Mouse (Mus musculus): ENCODE results near the gene Syn3. TPM values are rescaled to one million over a fixed set of nuclear protein-coding genes. Genes with fewer than 3 reads are reported as not detected.
"Not testable (repeated sequence)": the region's sequence is repeated elsewhere in the genome, so short reads cannot be mapped to it uniquely, and the experiment has no call there.

The Syn3 gene
- polyA plus RNA-seq, 1 experiment from 2014 or later: 2.1 TPM

DNA sequence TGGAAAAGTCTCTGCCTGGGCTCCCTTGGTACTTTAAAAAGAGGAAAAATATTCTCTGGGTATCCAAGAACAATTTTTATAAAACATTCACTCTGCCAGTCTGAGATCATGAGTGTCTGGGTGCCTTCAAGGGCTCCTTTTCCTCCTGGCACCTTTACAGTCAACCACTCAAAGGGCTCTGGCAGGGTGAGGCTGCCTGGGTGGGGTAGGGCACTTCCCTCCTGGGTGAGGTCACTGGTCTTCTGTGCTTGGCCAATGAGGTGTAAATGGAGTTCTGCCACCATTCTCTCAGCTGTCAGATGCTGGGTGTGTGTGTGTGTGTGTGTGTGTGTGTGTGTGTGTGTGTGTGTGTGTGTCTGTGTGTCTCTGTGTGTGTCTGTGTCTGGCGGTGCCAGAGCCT lies 39.1 kb downstream of the Syn3 start:
- 50% methylated on average over 1 of the region's 1 CpGs for WGBS
- Histone ChIP-seq H3K36me3 (no peaks in the 10 kb centered on the region), H3K9me3 (no peaks in the 10 kb centered on the region), H3K4me1 (replicated peaks) (no peaks in the 10 kb centered on the region), H3K9ac (no peak overlapping the region), H3K4me2 (replicated peaks) (no peak overlapping the region), H3K27ac (no peak overlapping the region), H3K27me3 (replicated peaks) (no peaks in the 10 kb centered on the region), H3K4me3 (replicated peaks) (no peak overlapping the region)
- no peak for ATAC-seq

DNA sequence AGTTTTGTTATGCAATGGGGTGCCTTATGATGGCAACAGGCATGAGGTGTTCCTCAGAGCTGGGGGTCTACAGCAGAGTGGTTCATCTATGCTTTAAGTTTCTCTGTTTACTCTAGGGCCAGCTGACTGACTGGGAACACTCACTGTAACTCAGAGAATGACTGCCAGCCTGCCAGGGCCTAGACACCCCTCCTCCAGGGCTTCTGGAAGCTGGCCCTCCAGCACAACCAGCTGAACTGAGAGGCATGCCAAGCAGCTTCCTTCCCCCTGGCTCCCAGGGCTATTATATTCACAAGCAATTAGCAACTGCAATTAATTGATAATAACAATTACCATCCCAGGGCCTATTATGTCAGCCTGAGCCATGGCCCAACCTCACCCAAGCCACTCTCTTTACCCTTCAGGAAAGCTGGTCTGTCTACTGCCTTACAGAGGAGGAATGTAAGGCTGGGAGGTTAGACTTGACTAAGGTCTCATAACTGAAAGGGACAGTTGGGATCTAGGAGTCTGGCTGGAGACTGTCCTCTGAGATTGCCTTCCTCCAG lies 41.0 kb downstream of the Syn3 start:
- no peak overlapping the region for H3K4me2 ChIP-seq (replicated peaks)
- H3K27me3 ChIP-seq (replicated peaks): no peaks in the 10 kb centered on the region
- no peak overlapping the region for H3K9ac ChIP-seq
- H3K4me1 ChIP-seq (replicated peaks): no peaks in the 10 kb centered on the region
- H3K27ac ChIP-seq: no peak overlapping the region
- no peak overlapping the region for H3K4me3 ChIP-seq (replicated peaks)
- no peaks in the 10 kb centered on the region for H3K36me3 ChIP-seq
- ATAC-seq: no peak
- H3K9me3 ChIP-seq: no peaks in the 10 kb centered on the region

DNA sequence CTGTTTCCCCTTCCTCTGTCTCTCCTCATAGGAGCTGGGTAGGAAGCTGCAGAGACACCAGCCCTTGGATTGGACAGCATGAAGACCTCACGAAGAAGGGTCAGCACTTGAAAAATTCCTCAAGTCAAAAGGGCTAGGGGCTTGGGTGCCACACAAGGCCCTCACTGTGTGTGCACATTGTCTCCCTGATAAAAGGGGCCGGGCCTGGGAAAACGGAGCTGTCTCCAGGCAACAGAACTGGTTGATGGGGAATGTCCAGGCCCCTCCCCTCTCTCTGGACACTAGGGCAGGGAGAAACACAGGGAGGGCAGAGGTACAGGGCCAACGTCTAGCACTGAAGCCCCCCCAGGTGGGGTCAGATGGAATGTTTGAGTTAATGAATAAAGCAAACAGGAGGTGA lies 41.5 kb downstream of the Syn3 start:
- H3K4me2 ChIP-seq (replicated peaks): no peak overlapping the region

DNA sequence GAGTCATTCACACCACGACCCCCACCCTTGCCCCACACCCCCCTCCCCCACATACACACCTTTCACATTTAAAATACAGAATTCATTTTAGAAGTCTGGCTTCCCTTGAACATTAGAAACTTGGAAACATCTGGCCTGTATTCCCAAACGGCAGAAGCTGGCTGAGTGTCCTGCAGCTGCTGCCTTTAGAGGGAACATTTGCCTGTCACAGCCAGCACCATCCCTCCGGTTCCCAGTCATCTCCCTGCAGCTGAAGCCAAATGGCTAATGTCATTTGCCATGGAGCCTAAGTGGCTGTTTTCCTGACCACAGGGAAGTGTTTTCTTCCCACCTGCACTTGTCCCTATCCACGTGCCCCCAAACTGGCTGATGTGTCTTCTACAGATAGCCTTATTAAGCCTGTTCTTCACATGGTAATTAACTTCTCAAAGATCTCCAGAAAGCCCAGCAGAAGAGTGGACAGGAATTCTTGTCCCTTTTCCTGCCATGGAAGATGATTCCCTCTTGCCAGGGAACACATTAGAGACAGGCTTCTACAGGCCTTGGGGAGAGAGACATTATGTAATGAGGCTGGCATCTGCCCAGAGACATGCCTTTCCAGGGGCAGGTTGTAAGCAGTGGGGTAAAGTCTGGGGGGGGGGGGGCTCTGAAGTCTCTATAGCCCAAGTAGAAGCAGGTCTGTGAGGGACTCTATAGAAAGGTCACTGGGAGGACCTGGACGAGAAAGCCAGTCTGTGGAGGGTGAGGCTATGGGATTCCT lies 43.2 kb downstream of the Syn3 start:
- Histone ChIP-seq H3K9me3 (no peaks in the 10 kb centered on the region), H3K36me3 (no peaks in the 10 kb centered on the region)
- 64% methylated on average over 5 of the region's 5 CpGs for WGBS

More for the DNA sequence above, 41.5 kb downstream of the Syn3 start:
- Histone ChIP-seq H3K4me3 (replicated peaks) (no peak overlapping the region), H3K4me1 (replicated peaks) (no peaks in the 10 kb centered on the region), H3K27me3 (replicated peaks) (no peaks in the 10 kb centered on the region), H3K36me3 (no peaks in the 10 kb centered on the region), H3K27ac (no peak overlapping the region), H3K9me3 (no peaks in the 10 kb centered on the region), H3K9ac (no peak overlapping the region)
- ATAC-seq: 0 out of 2 replicates have a peak, but pooled peaks have one; percentile 26
- 24% methylated on average over 4 of the region's 4 CpGs for WGBS

DNA sequence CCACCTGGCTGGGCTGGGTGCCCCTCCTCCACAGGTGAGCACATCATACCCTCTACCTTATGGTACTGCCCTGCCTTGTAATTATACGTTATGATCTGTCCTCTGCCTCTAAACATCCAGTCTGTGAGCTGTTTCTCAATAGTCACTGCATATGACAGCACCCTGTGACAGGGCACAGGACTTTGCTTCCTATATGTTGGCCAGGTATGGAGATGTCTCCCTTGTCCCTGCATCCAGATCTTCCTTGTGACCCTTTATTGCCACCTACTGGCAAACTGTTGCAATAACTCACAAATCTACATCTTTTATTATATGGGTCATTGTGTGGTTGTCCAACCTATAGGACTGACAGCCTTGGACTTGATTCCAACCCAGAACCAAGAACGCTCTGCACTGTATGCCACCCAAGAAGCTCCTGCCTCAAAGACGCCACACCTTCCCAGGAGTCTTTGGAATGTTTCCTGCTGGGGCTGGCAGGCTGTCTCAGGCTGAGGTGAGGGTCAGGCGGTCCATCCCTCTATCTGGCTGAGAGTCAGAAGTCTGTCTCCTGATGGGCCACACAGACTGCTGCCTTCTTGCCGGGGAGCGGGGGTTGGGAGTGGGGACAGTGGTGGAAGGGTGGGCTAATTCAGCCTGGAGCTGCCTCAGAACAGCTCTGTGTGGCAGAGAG lies 46.2 kb downstream of the Syn3 start:
- peak; percentile 85 for ATAC-seq
- no peaks in the 10 kb centered on the region for H3K9me3 ChIP-seq
- no peaks in the 10 kb centered on the region for H3K4me1 ChIP-seq (replicated peaks)
- no peak overlapping the region for H3K27ac ChIP-seq
- H3K4me3 ChIP-seq (replicated peaks): no peak overlapping the region
- no peaks in the 10 kb centered on the region for H3K27me3 ChIP-seq (replicated peaks)
- no peak overlapping the region for H3K9ac ChIP-seq
- no peak overlapping the region for H3K4me2 ChIP-seq (replicated peaks)
- no peaks in the 10 kb centered on the region for H3K36me3 ChIP-seq
- WGBS: 39% methylated on average over 6 of the region's 6 CpGs

More for the DNA sequence above, 43.2 kb downstream of the Syn3 start:
- no peak for ATAC-seq
- H3K4me2 ChIP-seq (replicated peaks): no peak overlapping the region
- H3K9ac ChIP-seq: no peak overlapping the region
- H3K4me1 ChIP-seq (replicated peaks): no peaks in the 10 kb centered on the region
- no peak overlapping the region for H3K4me3 ChIP-seq (replicated peaks)
- H3K27me3 ChIP-seq (replicated peaks): no peaks in the 10 kb centered on the region
- no peak overlapping the region for H3K27ac ChIP-seq

DNA sequence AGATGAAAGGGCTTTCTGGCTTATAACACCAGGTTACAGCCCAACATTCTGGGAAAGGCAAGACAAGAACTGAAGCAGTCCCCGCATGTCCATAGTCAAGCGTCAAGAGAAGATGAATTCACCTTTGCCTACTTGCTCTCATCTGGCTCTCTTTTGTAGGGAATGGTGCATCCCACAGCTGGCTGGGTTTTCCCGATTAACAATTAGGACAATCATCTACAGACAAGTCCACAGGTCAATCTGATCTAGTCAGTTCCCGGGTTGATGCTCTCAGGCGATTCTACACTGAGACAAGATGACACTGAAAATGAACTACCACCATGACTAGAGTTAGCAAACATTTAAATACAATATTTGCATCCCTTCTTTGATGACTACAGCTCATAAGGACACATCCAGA lies 47.4 kb downstream of the Syn3 start:
- no peak overlapping the region for H3K9ac ChIP-seq
- H3K27me3 ChIP-seq (replicated peaks): no peaks in the 10 kb centered on the region
- no peak for ATAC-seq
- no peak overlapping the region for H3K27ac ChIP-seq
- no peaks in the 10 kb centered on the region for H3K4me1 ChIP-seq (replicated peaks)
- no peak overlapping the region for H3K4me2 ChIP-seq (replicated peaks)
- H3K36me3 ChIP-seq: no peaks in the 10 kb centered on the region
- no peaks in the 10 kb centered on the region for H3K9me3 ChIP-seq
- WGBS: 89% methylated on average over 5 of the region's 5 CpGs
- H3K4me3 ChIP-seq (replicated peaks): no peak overlapping the region

DNA sequence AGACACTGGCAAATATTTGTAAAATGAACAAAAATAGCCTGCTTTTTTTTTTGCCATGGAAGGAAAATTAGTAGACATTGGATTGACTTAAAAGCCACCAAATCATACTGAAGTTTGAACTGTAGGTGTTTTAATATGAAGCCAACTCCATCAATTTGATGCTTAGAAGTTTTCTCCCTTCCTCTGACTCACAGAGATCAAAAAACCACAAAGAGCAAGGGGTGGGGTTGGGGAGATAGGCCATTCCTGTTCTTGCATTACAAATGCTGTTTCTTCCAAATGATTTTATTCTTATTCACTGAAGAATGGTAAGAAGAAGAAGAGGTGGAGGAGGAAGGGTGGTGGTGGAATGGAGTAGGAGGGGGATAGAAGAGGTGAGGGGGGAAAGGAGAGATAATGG lies 52.0 kb downstream of the Syn3 start:
- Histone ChIP-seq H3K36me3 (no peaks in the 10 kb centered on the region), H3K9me3 (no peaks in the 10 kb centered on the region), H3K4me2 (replicated peaks) (no peak overlapping the region), H3K27me3 (replicated peaks) (no peaks in the 10 kb centered on the region), H3K27ac (no peak overlapping the region), H3K9ac (no peak overlapping the region), H3K4me1 (replicated peaks) (no peaks in the 10 kb centered on the region), H3K4me3 (replicated peaks) (no peak overlapping the region)
- no peak for ATAC-seq

DNA sequence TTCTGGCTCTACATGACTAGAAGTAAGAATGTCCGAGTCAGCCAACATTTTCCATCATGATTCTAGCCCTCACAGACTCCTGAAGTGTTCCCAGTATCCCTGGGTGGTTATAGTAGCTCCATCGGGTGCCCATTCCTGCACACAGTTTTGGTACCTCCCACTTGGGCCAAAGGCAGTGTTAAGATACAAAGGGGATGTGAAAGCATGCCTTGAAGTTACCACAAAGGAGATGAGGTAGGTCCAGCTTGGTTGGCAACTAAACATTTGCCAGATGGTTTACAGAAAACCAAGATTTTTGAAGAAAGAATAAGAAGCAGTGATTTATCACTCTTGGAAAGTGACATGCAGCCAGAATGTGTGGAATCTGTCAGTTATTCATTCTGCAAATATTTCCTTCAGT lies 53.5 kb downstream of the Syn3 start:
- Histone ChIP-seq H3K9me3 (no peaks in the 10 kb centered on the region), H3K4me2 (replicated peaks) (no peak overlapping the region), H3K4me1 (replicated peaks) (no peaks in the 10 kb centered on the region), H3K27ac (no peak overlapping the region), H3K9ac (no peak overlapping the region), H3K27me3 (replicated peaks) (no peaks in the 10 kb centered on the region), H3K36me3 (no peaks in the 10 kb centered on the region), H3K4me3 (replicated peaks) (no peak overlapping the region)
- no peak for ATAC-seq
- WGBS: 64% methylated on average over 2 of the region's 2 CpGs

DNA sequence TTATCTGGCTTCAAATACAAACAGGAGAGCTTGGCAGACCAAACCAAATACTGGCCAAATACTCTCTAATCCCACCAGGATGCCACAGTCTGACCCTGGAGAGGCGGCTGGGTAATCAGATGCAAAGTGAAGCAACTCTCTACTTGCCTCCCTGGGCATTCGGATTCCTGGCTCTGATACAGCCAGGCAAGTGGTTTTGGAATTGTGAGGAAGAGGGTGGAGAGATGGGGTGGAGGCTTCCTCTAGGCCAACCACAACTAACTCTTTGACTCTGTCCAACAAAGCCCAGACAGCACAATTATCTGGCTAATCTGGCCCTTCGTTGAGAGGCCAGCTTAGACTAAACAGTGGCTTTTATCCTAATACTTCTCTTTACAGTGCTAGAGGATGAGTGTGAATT lies 54.0 kb downstream of the Syn3 start:
- Histone ChIP-seq H3K4me2 (replicated peaks) (no peak overlapping the region), H3K4me1 (replicated peaks) (no peaks in the 10 kb centered on the region), H3K36me3 (no peaks in the 10 kb centered on the region), H3K9ac (no peak overlapping the region), H3K27me3 (replicated peaks) (no peaks in the 10 kb centered on the region), H3K4me3 (replicated peaks) (no peak overlapping the region), H3K27ac (no peak overlapping the region), H3K9me3 (no peaks in the 10 kb centered on the region)
- ATAC-seq: no peak
- WGBS: 74% methylated on average over 3 of the region's 3 CpGs

DNA sequence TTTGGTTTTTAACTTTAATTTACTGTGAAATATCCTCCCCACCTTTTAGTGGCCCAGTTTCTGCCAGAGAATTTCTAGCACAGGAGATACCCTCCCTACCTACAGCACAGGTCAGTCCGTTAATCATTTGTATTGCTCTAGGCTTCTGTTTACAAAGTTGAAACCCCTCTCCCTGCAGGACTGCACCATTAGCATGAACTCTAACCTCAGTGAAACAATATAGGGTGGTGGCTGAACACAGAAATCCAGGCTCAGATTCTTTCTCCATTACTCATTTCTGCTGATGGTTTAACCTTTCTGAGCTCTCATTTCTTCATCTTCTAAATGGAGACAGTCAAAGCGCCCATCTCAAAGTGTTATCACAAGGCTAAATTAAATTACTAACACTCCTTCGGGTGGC lies 56.9 kb downstream of the Syn3 start:
- Histone ChIP-seq H3K4me3 (replicated peaks) (no peak overlapping the region), H3K36me3 (no peaks in the 10 kb centered on the region), H3K9me3 (no peaks in the 10 kb centered on the region), H3K27me3 (replicated peaks) (no peaks in the 10 kb centered on the region), H3K9ac (no peak overlapping the region), H3K4me2 (replicated peaks) (no peak overlapping the region), H3K4me1 (replicated peaks) (no peaks in the 10 kb centered on the region), H3K27ac (no peak overlapping the region)
- no peak for ATAC-seq
- 34% methylated on average over 3 of the region's 3 CpGs for WGBS

DNA sequence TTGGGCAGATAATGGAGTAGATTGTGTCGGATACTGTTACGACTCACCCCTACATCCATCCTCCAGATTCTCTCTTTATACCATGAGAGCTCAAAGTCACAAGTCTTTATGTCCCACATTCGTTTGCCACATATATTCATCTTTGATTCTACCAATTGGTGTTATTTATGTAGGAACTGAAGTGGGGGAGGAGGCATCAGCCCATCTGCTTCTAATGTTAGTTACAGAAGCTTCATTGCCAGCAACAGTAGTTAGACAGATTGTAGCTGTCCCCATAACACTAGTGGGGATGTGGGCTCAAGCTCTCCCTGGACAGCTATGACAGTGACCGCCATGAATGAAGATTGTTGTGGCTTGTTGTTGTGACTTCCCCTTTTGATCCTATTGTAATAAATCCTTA lies 59.1 kb downstream of the Syn3 start:
- no peak for ATAC-seq
- Histone ChIP-seq H3K27me3 (replicated peaks) (no peaks in the 10 kb centered on the region), H3K9me3 (no peaks in the 10 kb centered on the region), H3K4me3 (replicated peaks) (no peak overlapping the region), H3K4me1 (replicated peaks) (no peaks in the 10 kb centered on the region), H3K36me3 (no peaks in the 10 kb centered on the region), H3K27ac (no peak overlapping the region), H3K9ac (no peak overlapping the region), H3K4me2 (replicated peaks) (no peak overlapping the region)
- 88% methylated on average over 4 of the region's 4 CpGs for WGBS

DNA sequence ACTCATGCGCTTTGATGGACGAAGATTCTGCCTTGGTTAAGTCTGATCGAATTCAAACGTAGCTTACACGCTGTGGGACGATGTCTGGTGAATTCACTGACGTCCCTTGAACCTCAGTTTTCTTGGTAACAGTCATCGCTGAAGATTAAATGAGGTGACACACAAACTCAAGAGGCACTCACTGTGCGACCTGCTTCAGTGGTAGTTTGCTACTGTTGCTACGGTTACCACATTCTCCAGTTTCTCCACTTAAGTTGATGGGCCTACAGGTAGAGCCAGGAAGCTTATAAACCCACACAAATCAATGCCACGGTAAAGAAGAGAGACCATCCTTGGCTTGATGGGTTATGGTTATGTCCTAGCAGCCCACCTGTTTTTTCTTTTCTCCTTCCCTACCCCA lies 61.4 kb downstream of the Syn3 start:
- H3K4me2 ChIP-seq (replicated peaks): no peak overlapping the region
- H3K27ac ChIP-seq: no peak overlapping the region
- H3K27me3 ChIP-seq (replicated peaks): no peaks in the 10 kb centered on the region
- H3K36me3 ChIP-seq: no peaks in the 10 kb centered on the region
- 86% methylated on average over 11 of the region's 11 CpGs for WGBS
- H3K4me1 ChIP-seq (replicated peaks): no peaks in the 10 kb centered on the region
- ATAC-seq: no peak
- H3K9me3 ChIP-seq: no peaks in the 10 kb centered on the region
- H3K9ac ChIP-seq: no peak overlapping the region
- no peak overlapping the region for H3K4me3 ChIP-seq (replicated peaks)

DNA sequence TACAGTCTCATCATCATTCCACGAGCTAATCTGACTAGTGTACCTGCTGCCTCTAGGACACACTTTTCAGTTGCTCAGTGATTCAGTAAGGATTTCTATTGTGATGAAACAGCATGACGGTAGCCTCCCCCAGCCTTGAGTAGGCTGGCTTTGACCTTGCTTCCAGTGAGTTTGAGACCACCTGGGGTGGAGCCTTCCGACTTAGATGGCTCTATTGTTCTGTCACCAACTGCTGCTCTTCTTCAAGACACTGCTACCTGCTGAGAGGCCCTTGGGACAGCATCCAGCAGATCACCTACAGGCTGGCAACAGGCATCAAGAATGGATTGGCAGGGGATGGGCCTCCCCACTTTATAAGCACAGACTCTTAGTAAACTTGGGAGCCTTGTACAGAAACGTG lies 63.7 kb downstream of the Syn3 start:
- H3K27me3 ChIP-seq (replicated peaks); H3K4me2 ChIP-seq (replicated peaks); H3K4me1 ChIP-seq (replicated peaks); ATAC-seq; H3K4me3 ChIP-seq (replicated peaks); H3K9ac ChIP-seq; H3K9me3 ChIP-seq; H3K27ac ChIP-seq; H3K36me3 ChIP-seq: not testable (repeated sequence)
- 76% methylated on average over 4 of the region's 4 CpGs for WGBS
